Mouse (Mus musculus) bone marrow macrophage, adult 2 months (primary cell): ENCODE results near the gene Eomes.

Experiments
- CTCF ChIP-seq: IDR thresholded peaks from 2 replicates; pipeline ENCODE4 v1.5.1; 2012; ENCODE audit warnings: low read depth, mild to moderate bottlenecking, low read length, moderate library complexity
- POLR2A ChIP-seq: IDR thresholded peaks from 2 replicates; pipeline ENCODE4 v1.6.1; 2012; ENCODE audit warnings: mild to moderate bottlenecking, low read depth, low read length, borderline replicate concordance

DNA sequence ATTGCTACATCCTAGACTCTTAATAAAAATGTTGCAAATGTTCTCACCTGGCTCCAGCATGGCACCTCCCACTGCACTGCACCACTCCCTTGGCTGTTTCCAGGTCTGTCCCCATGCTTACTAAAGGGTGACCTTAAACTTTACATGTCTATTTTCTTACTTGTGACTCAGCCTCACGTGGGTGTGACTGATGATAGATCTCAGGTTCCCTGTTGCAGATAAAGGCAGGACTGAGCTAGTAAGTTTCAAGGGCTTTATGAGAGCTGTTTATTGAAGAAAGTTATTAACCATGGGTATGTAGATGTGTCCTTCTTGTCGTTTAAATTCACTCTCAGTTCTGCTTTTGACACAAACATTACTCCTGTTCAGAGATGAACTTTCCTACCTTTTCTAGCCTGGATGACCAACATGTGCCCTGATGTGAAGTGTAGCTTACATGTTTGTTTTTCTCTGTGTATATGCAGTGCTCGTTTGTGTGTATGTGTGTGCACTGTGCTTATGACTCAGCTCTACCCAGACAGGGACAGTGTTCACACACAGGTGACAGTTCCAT, 34.7 kb downstream of the Eomes start:
- TF ChIP-seq CTCF (no peak), POLR2A (no peak)
